Mouse (Mus musculus): ENCODE measurements around the gene Pnldc1.
"Not testable (repeated sequence)": the region's sequence is repeated elsewhere in the genome, so short reads cannot be mapped to it uniquely, and the experiment has no call there.

Pnldc1 gene

GRCm38 (mm10) chr17:12906436-12906835 is 3.6 kb downstream of the Pnldc1 start:
- peak; percentile 28 for DNase-seq (ENCODE audit: low read depth)

GRCm38 (mm10) chr17:12905810-12906209 is 4.2 kb downstream of the Pnldc1 start:
- DNase-seq (ENCODE audit: low read depth): no peak

GRCm38 (mm10) chr17:12904349-12904748 is 5.7 kb downstream of the Pnldc1 start:
- DNase-seq (ENCODE audit: low read depth): no peak

- DNase-seq (ENCODE audit: low read depth): no peak
Measured at GRCm38 (mm10) chr17:12903372-12904333, 6.4 kb downstream of the Pnldc1 start.

GRCm38 (mm10) chr17:12902291-12902690 is 7.7 kb downstream of the Pnldc1 start:
- no peak for DNase-seq (ENCODE audit: low read depth)

GRCm38 (mm10) chr17:12898607-12899006 is 11.4 kb downstream of the Pnldc1 start:
- not testable (repeated sequence) for DNase-seq (ENCODE audit: low read depth)

GRCm38 (mm10) chr17:12897674-12898073 is 12.4 kb downstream of the Pnldc1 start:
- DNase-seq (ENCODE audit: low read depth): no peak

- no peak for DNase-seq (ENCODE audit: low read depth)
Measured at GRCm38 (mm10) chr17:12892033-12892432, 18.0 kb downstream of the Pnldc1 start.

GRCm38 (mm10) chr17:12891054-12891453 is 19.0 kb downstream of the Pnldc1 start:
- no peak for DNase-seq (ENCODE audit: low read depth)

GRCm38 (mm10) chr17:12887021-12887775 is 22.8 kb downstream of the Pnldc1 start:
- DNase-seq (ENCODE audit: low read depth): peak; percentile 81

- no peak for DNase-seq (ENCODE audit: low read depth)
Measured at GRCm38 (mm10) chr17:12886620-12887019, 23.4 kb downstream of the Pnldc1 start.

GRCm38 (mm10) chr17:12881216-12881615 is 28.8 kb downstream of the Pnldc1 start:
- DNase-seq (ENCODE audit: low read depth): peak; percentile 53

- peak; percentile 92 for DNase-seq (ENCODE audit: low read depth)
Measured at GRCm38 (mm10) chr17:12880178-12880577, 29.9 kb downstream of the Pnldc1 start.

- DNase-seq (ENCODE audit: low read depth): no peak
Measured at GRCm38 (mm10) chr17:12875734-12876133, 34.3 kb downstream of the Pnldc1 start, which contains the start of gene Mrgprh. Gene Mrgprh, plus strand, starts transcription at chr17:12876034.

- DNase-seq (ENCODE audit: low read depth): no peak
Measured at GRCm38 (mm10) chr17:12872275-12873028, 37.6 kb downstream of the Pnldc1 start.

GRCm38 (mm10) chr17:12868640-12869039 is 41.4 kb downstream of the Pnldc1 start:
- DNase-seq (ENCODE audit: low read depth): peak; percentile 17

GRCm38 (mm10) chr17:12868043-12868442 is 42.0 kb downstream of the Pnldc1 start, which contains the start of gene Mas1:
Gene Mas1, minus strand, starts transcription at chr17:12868143.
- no peak for DNase-seq (ENCODE audit: low read depth)

GRCm38 (mm10) chr17:12866853-12867252 is 43.2 kb downstream of the Pnldc1 start:
- DNase-seq (ENCODE audit: low read depth): no peak

- DNase-seq (ENCODE audit: low read depth): no peak
Measured at GRCm38 (mm10) chr17:12865407-12865806, 44.6 kb downstream of the Pnldc1 start.

GRCm38 (mm10) chr17:12864111-12864510 is 45.9 kb downstream of the Pnldc1 start:
- no peak for DNase-seq (ENCODE audit: low read depth)

- DNase-seq (ENCODE audit: low read depth): no peak
Measured at GRCm38 (mm10) chr17:12859006-12859520, 51.0 kb downstream of the Pnldc1 start.

- DNase-seq (ENCODE audit: low read depth): peak; percentile 37
Measured at GRCm38 (mm10) chr17:12858072-12858471, 52.0 kb downstream of the Pnldc1 start.
